Mouse (Mus musculus): ENCODE results near the gene Ythdc1. TPM values are rescaled to one million over a fixed set of nuclear protein-coding genes. Genes with fewer than 3 reads are reported as not detected.

The Ythdc1 gene
- polyA plus RNA-seq, 1 experiment from 2014 or later, result 12.4 TPM

Other genes starting within 250 kb of the Ythdc1 start
- gene Tmprss11f, start 171.8 kb upstream of the Ythdc1 start, polyA plus RNA-seq (2015; fragmentation: Nextera tagmentation; extraction: Ambion mirVana), result not detected in 2 replicates
- gene Tmprss11b, start 127.9 kb upstream of the Ythdc1 start, polyA plus RNA-seq (2015; fragmentation: Nextera tagmentation; extraction: Ambion mirVana), result not detected in 2 replicates
- not detected in 2 replicates for gene Tmprss11e, start 58.4 kb upstream of the Ythdc1 start, polyA plus RNA-seq (2015; fragmentation: Nextera tagmentation; extraction: Ambion mirVana)
- 62.4 and 67.0 TPM in 2 replicates for gene Ugt2b34, start 102.7 kb downstream of the Ythdc1 start, polyA plus RNA-seq (2015; fragmentation: Nextera tagmentation; extraction: Ambion mirVana)
- gene Ugt2b1, start 122.3 kb downstream of the Ythdc1 start, polyA plus RNA-seq (2015; fragmentation: Nextera tagmentation; extraction: Ambion mirVana), result 0.47 and 0.92 TPM in 2 replicates
- 1.3 and 1.8 TPM in 2 replicates for gene Ugt2b35, start 196.6 kb downstream of the Ythdc1 start, polyA plus RNA-seq (2015; fragmentation: Nextera tagmentation; extraction: Ambion mirVana)

Data from liver, embryonic 15.5 days (tissue).